Mouse (Mus musculus): Measurements from ENCODE around the gene 2900011O08Rik. TPM values are rescaled to one million over a fixed set of nuclear protein-coding genes. Genes with fewer than 3 reads are reported as not detected.

2900011O08Rik gene
- polyA plus RNA-seq, 1 experiment from 2014 or later, result 0.13 TPM

DNA sequence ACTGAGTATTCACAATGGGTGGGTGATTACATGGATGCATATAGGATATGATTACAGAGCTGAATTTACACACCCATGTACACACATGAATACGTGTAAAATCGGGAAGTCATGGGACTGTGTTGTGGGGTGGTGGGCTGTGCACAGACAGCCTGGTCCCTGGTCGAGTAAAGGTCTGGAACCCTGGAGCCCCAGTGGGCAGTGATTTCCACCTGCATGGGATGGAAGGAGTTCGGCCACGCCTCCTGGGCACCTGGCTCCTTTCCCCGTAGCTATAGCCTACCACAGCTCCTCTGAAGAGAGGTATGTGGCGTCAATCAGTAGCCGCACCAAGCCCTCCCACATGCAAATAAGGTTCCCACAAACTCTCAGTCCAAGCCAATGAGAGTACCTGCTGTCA, 30.9 kb downstream of the 2900011O08Rik start:
- no peaks in the 10 kb centered on the region for H3K36me3 ChIP-seq (ENCODE audit: control insufficient read depth, insufficient read depth)
- 71% methylated on average over 8 of the region's 8 CpGs for WGBS (ENCODE audit: insufficient replicate concordance)
- no peak overlapping the region for H3K4me2 ChIP-seq (ENCODE audit: low read depth, low read length)
- ATAC-seq (ENCODE audit: low read depth), result no peak
- H3K9me3 ChIP-seq (replicated peaks; ENCODE audit: control insufficient read depth, low read length), result no peaks in the 10 kb centered on the region
- no peak overlapping the region for H3K9ac ChIP-seq (ENCODE audit: low read depth, low read length)
- no peak overlapping the region for H3K4me3 ChIP-seq (ENCODE audit: low read depth, low read length)
- H3K27ac ChIP-seq (ENCODE audit: low read length), result no peak overlapping the region
- no peaks in the 10 kb centered on the region for H3K4me1 ChIP-seq (ENCODE audit: control insufficient read depth, low read depth, low read length)
- no peaks in the 10 kb centered on the region for H3K27me3 ChIP-seq (ENCODE audit: control insufficient read depth, insufficient read depth, low read depth, low read length)

DNA sequence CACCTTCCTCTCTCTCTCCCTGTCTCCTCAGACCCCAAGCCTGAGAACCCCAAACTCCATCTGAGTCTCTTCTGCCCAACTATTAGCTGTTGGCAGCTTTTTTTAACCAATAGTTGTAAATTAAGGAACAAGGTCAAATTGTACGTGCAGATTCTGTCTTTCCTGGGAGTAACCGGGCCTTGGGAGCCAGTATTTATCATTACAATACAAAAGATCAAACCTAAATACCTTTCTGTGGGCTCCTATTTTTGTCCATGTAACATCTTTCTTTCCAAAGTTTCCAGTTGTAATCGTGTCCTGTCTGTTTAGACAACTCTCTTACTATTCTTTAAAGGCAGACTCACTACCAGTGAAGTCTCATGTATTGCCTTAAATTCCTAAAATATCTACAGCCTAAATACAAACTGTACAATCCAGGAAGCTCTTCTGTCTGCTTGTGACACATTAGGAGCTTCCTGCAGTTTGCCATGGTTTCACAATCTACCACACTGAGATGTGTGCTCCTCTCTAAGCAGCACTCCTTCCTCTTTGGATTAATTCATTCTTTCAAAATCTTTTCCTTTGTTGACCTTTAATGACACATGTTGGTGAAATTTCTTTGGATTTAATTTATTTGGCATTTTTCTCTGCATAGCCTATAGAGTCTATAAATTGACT, 34.9 kb downstream of the 2900011O08Rik start:
- Histone ChIP-seq H3K9ac (ENCODE audit: low read depth, low read length) (no peak overlapping the region), H3K4me3 (ENCODE audit: low read depth, low read length) (no peak overlapping the region), H3K27me3 (ENCODE audit: control insufficient read depth, insufficient read depth, low read depth, low read length) (no peaks in the 10 kb centered on the region), H3K4me1 (ENCODE audit: control insufficient read depth, low read depth, low read length) (no peaks in the 10 kb centered on the region), H3K27ac (ENCODE audit: low read length) (no peak overlapping the region), H3K9me3 (replicated peaks; ENCODE audit: control insufficient read depth, low read length) (no peaks in the 10 kb centered on the region), H3K4me2 (ENCODE audit: low read depth, low read length) (no peak overlapping the region), H3K36me3 (ENCODE audit: control insufficient read depth, insufficient read depth) (no peaks in the 10 kb centered on the region)
- WGBS (ENCODE audit: insufficient replicate concordance), result 42% methylated on average over 3 of the region's 3 CpGs
- ATAC-seq (ENCODE audit: low read depth), result no peak

DNA sequence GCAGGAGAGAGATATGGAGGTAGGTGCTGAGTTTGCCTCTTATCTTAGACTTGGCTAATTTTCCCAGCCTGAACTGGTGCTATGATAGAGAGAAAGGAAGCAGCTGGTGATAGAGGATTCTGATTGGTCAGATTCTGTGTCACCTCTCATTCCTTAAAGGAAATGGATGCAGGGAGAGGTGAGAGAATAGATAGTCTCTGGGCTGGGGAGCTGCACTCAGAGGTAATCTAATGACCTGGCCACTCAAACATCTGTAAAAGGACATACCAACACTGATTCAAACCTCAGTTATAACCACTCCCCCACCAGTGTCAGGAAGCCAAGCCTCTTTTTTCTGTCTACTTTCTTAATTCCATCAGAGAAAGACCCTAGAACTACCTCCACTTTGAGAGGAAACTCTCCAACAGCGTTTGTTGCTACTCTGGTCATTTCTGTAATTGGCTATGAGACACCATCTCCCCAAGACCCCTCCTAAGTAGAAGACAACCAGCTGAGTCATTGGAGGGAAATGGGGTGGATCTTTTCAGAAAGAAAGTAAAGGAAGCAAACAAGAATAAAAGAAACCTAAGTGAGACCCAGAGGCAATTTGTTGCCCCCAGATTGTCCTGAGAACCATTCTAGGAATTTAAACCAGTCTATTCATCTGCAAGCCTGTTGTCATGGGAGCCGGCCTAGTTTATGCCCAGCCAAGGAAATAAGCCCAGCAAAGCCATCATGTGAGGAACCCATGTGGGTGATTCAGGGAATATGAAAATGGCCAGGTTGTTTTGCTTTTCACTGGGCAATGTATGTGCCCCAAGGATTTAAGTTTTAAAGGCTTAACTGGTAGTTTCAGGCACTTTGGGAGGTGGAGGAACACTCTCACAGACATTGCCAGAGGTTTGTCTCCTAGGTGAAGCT, 38.9 kb downstream of the 2900011O08Rik start:
- H3K9ac ChIP-seq (ENCODE audit: low read depth, low read length), result no peak overlapping the region
- no peak overlapping the region for H3K27ac ChIP-seq (ENCODE audit: low read length)
- WGBS (ENCODE audit: insufficient replicate concordance), result 54% methylated on average over 2 of the region's 2 CpGs
- H3K27me3 ChIP-seq (ENCODE audit: control insufficient read depth, insufficient read depth, low read depth, low read length), result no peaks in the 10 kb centered on the region
- no peak for ATAC-seq (ENCODE audit: low read depth)
- no peak overlapping the region for H3K4me3 ChIP-seq (ENCODE audit: low read depth, low read length)
- H3K36me3 ChIP-seq (ENCODE audit: control insufficient read depth, insufficient read depth), result no peaks in the 10 kb centered on the region
- H3K4me2 ChIP-seq (ENCODE audit: low read depth, low read length), result no peak overlapping the region
- H3K4me1 ChIP-seq (ENCODE audit: control insufficient read depth, low read depth, low read length), result no peaks in the 10 kb centered on the region
- H3K9me3 ChIP-seq (replicated peaks; ENCODE audit: control insufficient read depth, low read length), result no peaks in the 10 kb centered on the region

DNA sequence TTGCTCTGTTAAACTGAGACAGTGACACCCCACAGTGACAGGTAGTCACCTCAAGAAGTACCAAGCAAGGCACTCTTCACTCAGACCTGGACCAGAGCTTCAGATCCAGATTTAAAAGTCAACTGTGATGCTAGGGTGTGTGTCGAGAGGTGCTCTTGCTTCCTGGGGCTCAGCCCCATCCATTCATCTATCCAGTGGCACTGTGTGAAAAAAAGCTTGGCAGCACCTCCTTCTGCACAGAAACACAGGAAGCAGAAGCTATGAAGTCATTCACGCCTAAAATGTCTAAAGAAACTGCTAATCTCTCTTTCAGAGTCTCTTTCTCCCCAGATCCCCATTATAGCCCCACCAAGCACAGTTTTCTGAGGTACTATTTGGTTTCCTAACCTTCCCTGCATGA, 42.7 kb downstream of the 2900011O08Rik start:
- Histone ChIP-seq H3K9ac (ENCODE audit: low read depth, low read length) (no peak overlapping the region), H3K27me3 (ENCODE audit: control insufficient read depth, insufficient read depth, low read depth, low read length) (no peaks in the 10 kb centered on the region), H3K4me3 (ENCODE audit: low read depth, low read length) (no peak overlapping the region), H3K9me3 (replicated peaks; ENCODE audit: control insufficient read depth, low read length) (no peaks in the 10 kb centered on the region), H3K4me2 (ENCODE audit: low read depth, low read length) (no peak overlapping the region), H3K27ac (ENCODE audit: low read length) (no peak overlapping the region), H3K36me3 (ENCODE audit: control insufficient read depth, insufficient read depth) (no peaks in the 10 kb centered on the region), H3K4me1 (ENCODE audit: control insufficient read depth, low read depth, low read length) (no peaks in the 10 kb centered on the region)
- 35% methylated on average over 2 of the region's 2 CpGs for WGBS (ENCODE audit: insufficient replicate concordance)
- ATAC-seq (ENCODE audit: low read depth), result no peak

DNA sequence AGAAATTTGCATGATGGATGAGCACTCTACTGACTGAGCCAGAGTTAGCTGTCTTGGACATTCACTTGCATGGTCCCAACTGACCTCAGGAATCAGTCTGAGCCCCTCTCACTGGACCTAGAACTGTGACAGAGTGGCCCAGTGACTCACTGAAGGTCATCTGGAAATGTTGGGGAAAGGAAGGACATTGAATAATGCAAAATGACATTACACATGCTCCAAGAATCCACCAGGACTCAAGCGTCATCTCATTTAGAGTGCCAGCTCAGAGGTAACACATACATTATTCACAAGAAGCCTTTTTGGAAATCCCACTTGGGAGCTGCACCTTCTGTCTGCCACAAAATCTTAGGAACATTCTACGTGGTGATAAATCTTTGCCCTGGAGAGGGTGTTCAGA, 43.4 kb downstream of the 2900011O08Rik start:
- Histone ChIP-seq H3K9me3 (replicated peaks; ENCODE audit: control insufficient read depth, low read length) (no peaks in the 10 kb centered on the region), H3K36me3 (ENCODE audit: control insufficient read depth, insufficient read depth) (no peaks in the 10 kb centered on the region), H3K4me2 (ENCODE audit: low read depth, low read length) (no peak overlapping the region), H3K9ac (ENCODE audit: low read depth, low read length) (no peak overlapping the region), H3K27me3 (ENCODE audit: control insufficient read depth, insufficient read depth, low read depth, low read length) (no peaks in the 10 kb centered on the region), H3K4me1 (ENCODE audit: control insufficient read depth, low read depth, low read length) (no peaks in the 10 kb centered on the region), H3K27ac (ENCODE audit: low read length) (no peak overlapping the region), H3K4me3 (ENCODE audit: low read depth, low read length) (no peak overlapping the region)
- no peak for ATAC-seq (ENCODE audit: low read depth)
- WGBS (ENCODE audit: insufficient replicate concordance), result 52% methylated on average over 2 of the region's 2 CpGs

DNA sequence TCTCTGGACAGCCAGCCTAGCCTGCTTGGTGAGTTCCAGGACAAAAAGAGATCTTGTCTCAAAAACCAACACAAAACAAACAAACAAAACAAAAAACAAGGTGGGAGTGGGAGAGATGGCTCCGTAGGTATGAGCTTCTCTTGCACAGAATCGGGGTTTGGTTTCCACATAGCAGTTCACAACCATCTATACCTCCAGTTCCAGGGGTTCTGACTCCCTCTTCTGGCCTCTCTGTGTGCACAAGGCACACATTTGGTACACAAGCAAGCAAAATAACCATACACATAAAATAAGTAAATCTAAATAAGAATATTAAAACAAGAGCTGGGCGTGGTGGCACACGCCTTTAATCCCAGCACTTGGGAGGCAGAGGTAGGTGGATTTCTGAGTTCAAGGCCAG, 44.2 kb downstream of the 2900011O08Rik start:
- WGBS (ENCODE audit: insufficient replicate concordance), result 64% methylated on average over 4 of the region's 4 CpGs
- no peak overlapping the region for H3K27ac ChIP-seq (ENCODE audit: low read length)
- H3K9ac ChIP-seq (ENCODE audit: low read depth, low read length), result no peak overlapping the region
- ATAC-seq (ENCODE audit: low read depth), result no peak
- no peaks in the 10 kb centered on the region for H3K27me3 ChIP-seq (ENCODE audit: control insufficient read depth, insufficient read depth, low read depth, low read length)
- no peaks in the 10 kb centered on the region for H3K4me1 ChIP-seq (ENCODE audit: control insufficient read depth, low read depth, low read length)
- H3K4me3 ChIP-seq (ENCODE audit: low read depth, low read length), result no peak overlapping the region
- H3K36me3 ChIP-seq (ENCODE audit: control insufficient read depth, insufficient read depth), result no peaks in the 10 kb centered on the region
- H3K9me3 ChIP-seq (replicated peaks; ENCODE audit: control insufficient read depth, low read length), result no peaks in the 10 kb centered on the region
- H3K4me2 ChIP-seq (ENCODE audit: low read depth, low read length), result no peak overlapping the region

DNA sequence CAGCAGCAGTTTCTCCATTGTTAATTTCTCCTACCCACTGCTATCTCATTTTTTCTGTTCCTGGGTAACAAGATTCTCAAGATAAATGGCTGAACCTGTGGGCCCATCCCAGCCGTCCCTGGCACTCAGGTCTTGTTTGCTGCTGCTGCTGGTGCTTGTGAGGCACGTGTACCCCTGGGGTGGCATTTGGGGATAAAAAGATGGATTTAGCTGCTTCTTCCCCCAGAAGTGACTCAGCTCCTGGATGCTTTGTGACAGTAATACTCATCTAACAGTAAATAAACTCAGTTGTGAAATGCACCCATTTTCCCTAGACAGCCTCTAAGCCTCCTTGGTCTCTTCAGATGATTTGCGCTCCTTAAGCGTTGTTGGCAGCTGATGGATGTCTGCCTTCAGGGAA, 46.7 kb downstream of the 2900011O08Rik start:
- 56% methylated on average over 4 of the region's 4 CpGs for WGBS (ENCODE audit: insufficient replicate concordance)
- H3K27ac ChIP-seq (ENCODE audit: low read length), result no peak overlapping the region
- ATAC-seq (ENCODE audit: low read depth), result no peak
- no peak overlapping the region for H3K9ac ChIP-seq (ENCODE audit: low read depth, low read length)
- no peak overlapping the region for H3K4me2 ChIP-seq (ENCODE audit: low read depth, low read length)
- no peak overlapping the region for H3K4me3 ChIP-seq (ENCODE audit: low read depth, low read length)
- no peaks in the 10 kb centered on the region for H3K27me3 ChIP-seq (ENCODE audit: control insufficient read depth, insufficient read depth, low read depth, low read length)
- H3K4me1 ChIP-seq (ENCODE audit: control insufficient read depth, low read depth, low read length), result no peaks in the 10 kb centered on the region
- H3K36me3 ChIP-seq (ENCODE audit: control insufficient read depth, insufficient read depth), result no peaks in the 10 kb centered on the region
- no peaks in the 10 kb centered on the region for H3K9me3 ChIP-seq (replicated peaks; ENCODE audit: control insufficient read depth, low read length)

DNA sequence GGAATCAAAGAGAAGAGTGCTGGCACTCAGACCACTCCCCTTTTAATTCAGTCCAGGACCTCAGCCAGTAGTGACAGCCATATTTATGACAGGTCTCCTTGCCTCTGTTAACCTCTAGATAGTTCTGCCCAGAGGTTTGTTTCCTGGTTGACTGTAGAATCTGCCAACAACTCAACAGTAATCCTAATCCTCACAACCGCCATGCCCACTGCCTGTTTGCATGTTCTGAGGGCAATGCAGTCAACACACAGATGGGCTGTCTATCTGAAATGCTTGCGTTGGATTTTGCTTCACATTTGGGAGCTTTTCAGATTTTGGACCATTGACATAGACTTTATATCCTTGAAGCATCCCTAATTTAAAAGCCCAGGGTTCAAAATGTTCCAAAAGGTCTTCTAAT, 56.0 kb downstream of the 2900011O08Rik start:
- Histone ChIP-seq H3K9ac (ENCODE audit: low read depth, low read length) (no peak overlapping the region), H3K4me1 (ENCODE audit: control insufficient read depth, low read depth, low read length) (no peaks in the 10 kb centered on the region)

DNA sequence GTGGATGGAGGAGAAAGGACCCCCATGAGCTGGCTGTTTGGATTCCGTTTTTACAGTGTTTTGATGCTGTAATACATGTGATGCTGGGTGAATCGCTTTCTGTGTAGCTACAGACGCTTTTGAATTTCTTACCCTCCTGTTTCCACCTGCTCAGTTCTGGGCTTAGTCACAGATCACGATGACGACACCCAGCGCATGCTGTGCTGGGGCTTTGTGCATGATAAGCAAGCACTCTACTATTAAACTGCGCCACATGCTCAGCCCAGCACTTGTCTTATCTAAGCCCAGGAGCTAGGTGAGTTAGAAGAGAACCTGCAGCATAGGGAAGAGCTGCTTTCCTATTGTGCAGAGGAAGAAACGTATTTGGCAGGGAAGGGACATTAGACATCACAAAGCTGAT, 58.3 kb downstream of the 2900011O08Rik start:
- Histone ChIP-seq H3K4me1 (ENCODE audit: control insufficient read depth, low read depth, low read length) (no peaks in the 10 kb centered on the region), H3K4me3 (ENCODE audit: low read depth, low read length) (no peak overlapping the region), H3K9me3 (replicated peaks; ENCODE audit: control insufficient read depth, low read length) (no peaks in the 10 kb centered on the region), H3K9ac (ENCODE audit: low read depth, low read length) (no peak overlapping the region), H3K27ac (ENCODE audit: low read length) (no peak overlapping the region), H3K27me3 (ENCODE audit: control insufficient read depth, insufficient read depth, low read depth, low read length) (no peaks in the 10 kb centered on the region), H3K36me3 (ENCODE audit: control insufficient read depth, insufficient read depth) (no peaks in the 10 kb centered on the region), H3K4me2 (ENCODE audit: low read depth, low read length) (no peak overlapping the region)
- 61% methylated on average over 8 of the region's 8 CpGs for whole genome bisulfite sequencing (ENCODE audit: insufficient replicate concordance)
- ATAC-seq (ENCODE audit: low read depth), result no peak

More for the DNA sequence above, 56.0 kb downstream of the 2900011O08Rik start:
- no peak for ATAC-seq (ENCODE audit: low read depth)
- 70% methylated on average over 2 of the region's 2 CpGs for WGBS (ENCODE audit: insufficient replicate concordance)
- Histone ChIP-seq H3K36me3 (ENCODE audit: control insufficient read depth, insufficient read depth) (no peaks in the 10 kb centered on the region), H3K27me3 (ENCODE audit: control insufficient read depth, insufficient read depth, low read depth, low read length) (no peaks in the 10 kb centered on the region), H3K4me2 (ENCODE audit: low read depth, low read length) (no peak overlapping the region), H3K4me3 (ENCODE audit: low read depth, low read length) (no peak overlapping the region), H3K27ac (ENCODE audit: low read length) (no peak overlapping the region), H3K9me3 (replicated peaks; ENCODE audit: control insufficient read depth, low read length) (no peaks in the 10 kb centered on the region)
